Mouse (Mus musculus): ENCODE results near the gene 4930455H04Rik.

4930455H04Rik gene

DNA sequence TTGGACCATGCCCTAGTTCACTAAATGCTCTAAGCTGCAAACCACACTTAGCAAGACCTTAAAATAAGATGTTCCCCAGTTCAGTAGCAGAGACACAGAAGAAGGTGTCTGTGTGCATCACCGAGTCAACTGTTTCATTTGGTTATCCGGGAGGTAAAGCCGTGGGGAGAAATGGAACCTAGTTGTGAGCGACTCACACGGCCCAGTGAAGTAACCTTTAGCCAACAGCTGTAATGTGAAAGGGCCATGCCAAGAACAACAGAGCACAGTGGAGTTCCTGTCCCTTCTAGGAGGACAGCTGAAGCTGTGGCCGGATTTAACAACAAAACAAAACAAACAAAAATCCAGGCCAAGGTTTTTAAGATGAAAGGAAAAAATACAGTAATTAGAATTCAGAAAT, 1.3 kb upstream of the 4930455H04Rik start:
- DNase-seq (ENCODE audit: low spot score) = no peak

DNA sequence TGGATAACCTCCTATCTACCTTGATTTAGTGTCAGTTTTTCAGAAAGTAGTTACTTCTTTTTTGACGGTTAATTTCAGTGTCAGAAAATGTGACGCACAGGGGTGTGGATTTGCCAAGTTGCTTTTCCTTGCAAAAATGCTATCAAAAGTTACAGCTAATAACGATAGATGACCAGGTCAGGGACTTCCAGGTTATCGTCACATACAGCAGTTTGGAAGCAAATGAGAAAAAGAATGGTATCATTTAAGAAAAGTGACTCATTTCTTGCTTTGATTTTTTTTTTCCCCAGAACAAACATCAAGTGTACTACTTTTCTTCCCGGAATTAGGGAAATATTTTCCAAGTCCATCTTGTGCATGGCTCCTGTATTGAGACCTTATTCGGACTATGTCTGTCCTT, 631 bp upstream of the 4930455H04Rik start:
- no peak for DNase-seq (ENCODE audit: low spot score)

DNA sequence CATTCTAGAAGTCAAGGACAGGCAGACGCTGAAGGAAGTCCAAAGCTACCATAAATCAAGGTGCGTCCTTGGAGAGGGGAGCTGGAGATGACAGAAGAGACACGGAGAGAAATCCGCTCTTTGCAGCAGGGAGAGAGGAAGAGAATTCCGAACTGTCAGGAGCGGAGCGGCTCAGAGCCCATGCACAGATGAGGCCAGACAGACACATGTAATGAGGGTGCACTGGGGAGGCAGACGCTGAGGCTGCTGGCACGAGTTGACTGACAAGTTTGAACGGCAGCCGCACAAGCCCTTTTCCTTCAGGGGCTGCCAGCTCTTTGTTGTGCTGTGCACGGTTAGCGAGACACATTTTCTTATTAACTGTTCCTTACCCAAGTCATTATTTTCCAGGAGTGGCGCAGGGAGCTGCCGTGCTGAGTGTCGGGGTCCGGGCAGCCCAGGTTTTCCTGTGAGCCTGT, 502 bp downstream of the 4930455H04Rik start, which contains the start of gene Palmd:
Gene Palmd (minus strand): TSS at position 448 of the 458 bp plus-strand sequence.
- DNase-seq (ENCODE audit: low spot score) = no peak

DNA sequence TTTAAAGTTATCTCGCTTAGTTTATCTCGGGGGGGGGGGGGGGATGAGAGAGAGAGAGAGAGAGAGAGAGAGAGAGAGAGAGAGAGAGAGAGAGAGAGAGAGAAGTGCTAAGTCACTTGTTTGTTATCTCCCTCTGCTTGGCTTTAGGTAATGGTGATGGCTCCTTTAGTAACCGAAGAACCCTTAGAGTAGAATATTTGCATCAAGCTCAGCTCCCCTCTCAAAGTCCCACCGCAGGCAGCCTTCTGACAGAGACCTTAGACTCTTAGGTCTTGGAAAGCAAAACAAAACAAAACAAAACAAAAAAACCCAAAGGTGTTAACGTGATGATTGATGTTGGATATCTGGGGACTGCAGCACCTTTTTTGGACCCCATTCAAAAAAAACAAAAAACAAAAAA, 936 bp downstream of the 4930455H04Rik start:
- DNase-seq (ENCODE audit: low spot score) = no peak

DNA sequence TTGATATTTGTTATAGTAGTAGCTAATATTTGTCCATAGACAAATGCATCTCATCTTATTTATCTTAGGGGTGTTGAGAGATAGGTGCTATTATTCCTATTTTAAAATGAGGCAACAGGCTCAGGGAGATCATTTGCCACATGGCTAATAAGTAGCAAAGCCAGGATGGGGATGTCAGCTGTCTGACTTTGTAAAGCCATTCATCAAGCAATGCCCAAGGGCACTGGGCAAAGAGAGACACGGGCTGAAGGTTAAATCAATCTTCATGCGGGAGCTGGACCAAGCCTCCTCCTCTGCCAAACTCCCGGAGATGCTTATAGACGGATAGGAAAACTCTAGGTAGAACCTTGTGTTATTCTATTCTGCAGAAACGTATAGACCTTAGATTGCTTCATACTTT, 1.7 kb downstream of the 4930455H04Rik start:
- DNase-seq (ENCODE audit: low spot score) = no peak

DNA sequence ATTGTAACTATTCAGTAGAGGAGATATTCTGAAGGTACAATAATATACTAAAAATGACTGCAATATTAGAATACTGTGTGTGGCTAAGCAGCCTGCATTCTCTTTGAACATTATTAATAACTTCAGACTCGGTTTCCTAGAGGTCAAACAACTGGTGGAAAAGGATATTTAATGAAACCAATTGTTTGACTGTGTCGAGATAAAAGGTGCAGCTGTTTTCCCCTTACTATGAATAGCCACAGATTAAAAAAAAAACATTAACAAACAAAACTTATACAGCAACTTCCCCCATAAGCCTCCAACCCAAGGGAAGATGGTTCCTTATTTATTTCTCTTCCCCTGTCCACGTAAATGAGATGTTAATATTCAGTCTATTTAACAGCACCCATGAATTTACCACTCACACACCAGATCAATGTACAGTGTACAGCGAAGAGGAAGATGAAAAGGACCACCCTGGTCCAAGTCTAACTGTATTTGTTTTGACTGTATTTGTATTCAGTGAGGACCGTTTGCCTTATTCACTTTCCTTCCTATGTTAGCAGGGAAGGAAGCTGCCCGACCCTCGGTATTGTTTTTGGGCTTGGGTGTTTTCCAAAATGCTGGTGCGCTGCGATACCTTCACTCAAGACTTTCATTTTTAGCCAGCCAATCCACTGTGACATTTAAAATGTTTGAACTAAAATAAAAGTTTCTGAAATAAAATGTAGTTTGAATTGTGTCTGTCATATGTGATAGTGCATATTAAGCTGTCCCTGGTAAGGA, 13.9 kb downstream of the 4930455H04Rik start:
- DNase-seq (ENCODE audit: low spot score) = no peak

DNA sequence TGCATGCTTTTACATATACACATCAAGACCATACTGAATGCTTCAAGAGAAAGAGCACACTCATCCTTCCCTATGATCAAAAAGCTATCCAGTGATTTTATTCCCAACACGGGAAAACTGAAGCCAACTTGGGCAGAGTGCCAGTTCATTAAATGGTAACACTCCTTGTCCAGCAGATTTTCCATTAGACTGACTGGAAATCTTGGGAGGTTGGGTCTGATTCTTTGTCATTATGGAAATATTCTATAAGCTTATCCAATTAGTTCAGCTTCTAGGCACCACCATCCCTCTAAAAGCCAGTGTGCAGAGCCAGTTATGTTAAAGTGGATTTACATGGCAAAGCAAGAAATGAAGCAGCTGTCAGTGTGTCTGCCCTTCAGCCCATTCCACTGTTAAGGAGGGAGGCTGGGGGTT, 17.0 kb downstream of the 4930455H04Rik start:
- DNase-seq (ENCODE audit: low spot score) = no peak

DNA sequence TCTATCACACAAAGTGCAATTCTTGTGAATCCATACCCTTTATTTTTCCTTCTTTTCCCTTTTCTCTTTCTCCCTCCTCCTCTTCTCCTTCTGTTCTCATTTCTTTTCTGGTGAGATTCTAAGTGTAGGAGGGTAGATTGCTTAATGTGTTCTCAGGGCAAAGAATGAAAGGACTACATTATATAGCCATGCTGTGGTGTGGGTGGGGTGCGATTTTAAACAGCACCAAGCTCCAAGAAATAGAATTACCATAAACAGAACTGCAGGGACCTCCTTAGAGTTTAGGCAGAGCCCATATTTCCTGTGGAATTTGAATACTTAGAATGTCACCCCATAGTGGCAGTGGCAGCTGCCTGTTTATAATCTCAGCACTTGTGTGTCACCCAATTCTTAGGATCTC, 17.7 kb downstream of the 4930455H04Rik start:
- DNase-seq (ENCODE audit: low spot score) = no peak

DNA sequence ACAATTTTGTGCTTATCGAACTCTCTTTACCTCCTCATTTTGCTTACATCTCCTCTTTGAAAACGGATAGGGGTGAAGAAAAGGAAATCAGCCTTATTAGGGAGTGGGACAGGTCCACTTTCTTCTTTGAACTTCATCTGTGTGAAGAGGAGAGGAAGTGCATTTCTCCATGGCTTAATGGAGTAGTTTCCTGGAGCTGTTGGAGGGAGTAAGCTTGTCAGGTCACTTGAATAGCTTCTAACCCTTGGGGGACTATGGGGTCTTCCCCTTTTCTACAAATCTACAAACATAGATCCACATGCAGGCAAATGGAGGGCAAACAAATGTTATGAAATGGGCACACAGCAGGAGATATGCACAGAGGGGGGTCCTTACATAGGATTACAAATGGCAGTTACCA, 18.4 kb downstream of the 4930455H04Rik start:
- no peak for DNase-seq (ENCODE audit: low spot score)

DNA sequence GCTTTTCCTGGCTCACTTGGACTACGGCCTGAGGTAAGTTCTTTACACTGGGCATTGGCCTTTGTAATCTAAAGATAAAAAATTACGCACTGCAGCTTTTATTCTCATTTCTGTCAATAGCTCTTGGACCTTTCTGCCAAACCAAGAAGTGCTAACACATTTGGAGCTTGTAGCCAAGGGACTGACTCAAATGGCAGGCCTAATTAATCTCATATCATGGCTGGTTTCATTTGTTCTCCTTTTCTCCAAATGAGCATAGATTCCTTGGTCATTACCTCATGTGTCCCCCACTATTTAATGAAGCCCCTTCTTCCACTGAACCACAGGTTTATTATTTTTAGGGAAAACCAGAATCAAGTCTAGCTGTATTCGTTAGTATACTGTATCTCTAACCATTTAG, 20.2 kb downstream of the 4930455H04Rik start:
- DNase-seq (ENCODE audit: low spot score) = no peak

DNA sequence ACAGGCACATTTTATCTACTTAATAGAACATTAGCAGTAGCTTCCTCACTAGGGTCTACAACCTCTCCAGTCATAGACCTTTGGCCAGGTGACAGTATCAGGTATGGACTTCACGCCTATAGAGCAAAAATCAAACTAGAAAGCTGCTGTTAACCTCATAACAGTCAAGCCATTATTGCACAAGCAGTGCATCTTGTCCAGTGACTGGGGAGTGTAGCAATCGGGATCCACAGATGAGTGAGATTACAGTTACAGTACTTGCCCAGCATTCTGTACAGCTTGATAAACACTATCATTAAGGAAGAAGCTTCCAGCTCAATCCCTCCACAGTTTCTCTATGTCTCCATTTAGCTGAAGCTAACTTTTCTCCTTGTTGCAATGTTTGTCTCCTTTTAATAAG, 23.1 kb downstream of the 4930455H04Rik start:
- DNase-seq (ENCODE audit: low spot score) = no peak

DNA sequence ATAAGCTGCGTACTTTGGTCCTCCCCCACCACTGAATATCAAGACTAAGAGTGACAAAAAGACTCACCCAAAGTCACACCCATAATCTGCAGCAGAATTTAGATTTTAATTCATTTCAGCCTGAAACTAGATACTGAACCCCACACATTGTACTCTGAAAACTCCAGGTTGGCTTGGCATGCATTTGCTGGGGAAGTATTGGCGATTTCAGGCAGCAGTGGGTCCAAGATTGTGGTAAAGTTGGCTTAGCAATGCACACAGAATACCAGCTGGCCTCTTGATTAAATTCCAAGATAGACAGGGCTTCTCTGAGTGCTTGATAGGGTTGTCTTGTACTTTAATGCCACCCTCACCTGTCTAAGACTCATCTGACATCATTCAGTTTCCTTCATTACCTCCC, 24.9 kb downstream of the 4930455H04Rik start:
- no peak for DNase-seq (ENCODE audit: low spot score)

DNA sequence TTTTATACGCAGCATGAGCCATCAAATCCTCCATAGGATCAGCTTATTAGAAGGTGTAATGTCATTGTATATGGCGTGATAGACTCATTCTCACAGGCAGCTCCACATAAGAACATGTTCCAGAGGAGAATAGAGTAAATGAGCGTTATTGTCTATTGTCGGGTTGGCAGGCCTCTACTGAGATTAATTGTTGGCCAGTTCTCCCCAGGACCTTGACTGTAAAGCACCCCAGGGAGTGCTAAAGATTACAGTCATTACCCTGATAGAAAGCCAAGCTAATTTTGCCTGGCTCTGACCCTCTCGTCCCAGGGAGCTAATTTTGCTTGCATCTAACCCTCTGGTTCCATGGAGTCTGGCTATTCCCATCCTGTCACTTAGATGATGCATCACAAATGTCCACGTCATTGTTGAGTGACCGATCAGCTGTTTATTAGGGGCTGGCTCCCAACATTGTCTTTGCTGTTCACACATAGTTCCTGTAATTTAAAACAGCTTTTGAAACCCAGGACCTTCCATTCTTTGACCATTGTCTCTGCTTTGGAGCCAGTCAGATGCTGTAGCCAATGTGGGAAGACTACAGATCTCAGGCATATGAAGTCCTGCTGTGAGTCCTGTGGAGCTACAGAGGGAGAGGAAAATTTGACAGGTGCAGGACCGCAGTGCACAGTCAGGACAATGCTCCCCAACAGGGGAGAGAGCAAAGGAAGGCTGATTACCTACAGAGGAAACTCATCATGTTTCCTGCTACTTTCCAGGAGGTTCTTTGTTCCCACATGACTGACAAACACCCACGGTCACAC, 33.8 kb downstream of the 4930455H04Rik start:
- DNase-seq (ENCODE audit: low spot score) = no peak

DNA sequence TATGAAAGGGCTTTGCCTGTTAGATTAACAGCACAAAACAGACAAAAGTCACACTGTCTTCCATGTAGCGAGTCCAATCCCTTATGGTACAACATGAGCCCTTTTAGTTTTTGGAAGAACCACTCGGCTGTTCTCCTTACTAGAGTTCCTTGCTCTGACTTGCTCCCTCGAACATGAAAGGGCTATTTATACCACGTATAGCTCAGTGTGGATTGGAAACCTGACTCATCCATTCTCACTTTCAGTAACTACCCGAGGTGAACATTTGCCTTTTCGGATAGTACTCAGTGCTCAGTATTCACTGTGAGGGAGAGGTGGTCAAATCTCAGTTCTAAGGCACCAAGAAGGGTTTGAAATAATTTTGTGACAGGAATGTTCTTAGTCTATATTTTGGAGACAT, 35.3 kb downstream of the 4930455H04Rik start:
- DNase-seq (ENCODE audit: low spot score) = no peak

DNA sequence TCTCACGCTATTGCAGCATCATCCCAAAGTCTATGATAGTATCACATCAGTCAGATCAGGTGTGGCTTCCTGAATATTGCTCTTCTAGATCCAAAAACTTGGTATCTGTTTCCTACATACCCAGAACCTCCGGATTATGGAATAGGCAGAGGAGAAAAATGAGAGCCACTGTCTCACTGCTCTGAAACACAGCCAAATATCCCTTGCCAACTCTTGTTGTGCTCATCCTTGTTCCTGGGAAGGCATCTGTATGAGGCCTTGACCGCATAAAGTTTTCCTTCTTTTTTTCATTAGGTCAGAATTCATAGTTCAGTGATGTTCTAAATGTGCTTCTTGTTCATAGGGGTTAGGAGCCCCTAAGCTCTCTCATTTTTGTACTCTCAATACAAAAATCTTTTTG, 38.6 kb downstream of the 4930455H04Rik start:
- no peak for DNase-seq (ENCODE audit: low spot score)

DNA sequence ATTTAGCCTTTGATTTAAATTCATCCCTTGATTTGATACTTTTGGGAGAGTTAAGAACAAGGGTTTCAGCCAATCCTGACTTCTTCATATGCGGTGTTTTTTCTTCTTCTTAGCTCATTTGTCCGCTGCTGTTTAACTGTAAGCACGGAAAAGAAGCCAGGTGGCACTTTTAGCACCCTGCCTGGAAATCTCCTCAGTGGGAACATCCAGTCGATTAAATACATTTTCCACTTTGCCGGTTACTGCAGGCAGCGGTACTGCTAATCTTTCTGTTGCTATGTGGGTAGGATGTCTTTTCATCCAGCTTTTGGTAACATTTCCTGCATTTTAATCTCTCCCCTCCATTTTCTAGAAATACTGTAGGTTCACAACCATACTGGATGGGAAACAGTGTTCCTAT, 39.3 kb downstream of the 4930455H04Rik start:
- DNase-seq (ENCODE audit: low spot score) = no peak

DNA sequence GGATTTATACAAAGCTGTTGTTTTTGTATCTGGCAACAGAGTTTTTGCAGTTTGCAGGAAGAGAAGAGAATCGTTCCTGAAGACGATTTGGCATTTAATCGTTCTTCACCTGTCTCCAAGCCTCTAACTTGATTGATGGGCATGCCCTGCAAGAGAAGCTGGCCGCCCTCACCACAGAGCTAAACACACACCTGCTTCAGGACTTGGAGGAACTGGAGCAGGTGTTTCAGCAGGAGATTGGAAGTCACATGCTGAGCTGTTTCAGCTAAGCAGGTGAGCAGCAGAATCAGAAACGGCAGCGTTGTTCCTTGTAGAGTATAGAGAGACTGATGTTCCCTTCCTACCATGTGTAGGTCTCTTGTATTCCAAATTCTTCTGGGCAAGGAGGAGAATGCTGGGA, 42.1 kb downstream of the 4930455H04Rik start:
- no peak for DNase-seq (ENCODE audit: low spot score)

DNA sequence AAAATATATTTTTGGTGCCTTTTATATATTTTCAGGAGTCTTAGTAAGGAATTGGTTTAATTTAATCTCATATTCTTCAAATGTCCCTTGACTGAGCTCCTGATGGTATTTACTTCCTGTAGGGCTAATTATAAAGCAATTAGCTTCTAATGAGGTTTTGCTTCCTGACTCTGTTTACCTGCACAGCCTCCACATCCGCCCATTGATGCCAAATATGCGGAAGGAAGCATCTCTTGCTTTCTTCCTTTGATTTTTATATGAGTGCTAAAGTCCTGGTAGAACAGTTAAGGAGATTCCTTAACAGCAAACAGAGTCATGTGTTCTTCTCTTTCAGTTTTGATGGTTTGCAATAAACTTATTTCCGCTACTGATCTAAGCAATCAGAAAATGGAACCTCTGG, 52.3 kb downstream of the 4930455H04Rik start:
- no peak for DNase-seq (ENCODE audit: low spot score)

DNA sequence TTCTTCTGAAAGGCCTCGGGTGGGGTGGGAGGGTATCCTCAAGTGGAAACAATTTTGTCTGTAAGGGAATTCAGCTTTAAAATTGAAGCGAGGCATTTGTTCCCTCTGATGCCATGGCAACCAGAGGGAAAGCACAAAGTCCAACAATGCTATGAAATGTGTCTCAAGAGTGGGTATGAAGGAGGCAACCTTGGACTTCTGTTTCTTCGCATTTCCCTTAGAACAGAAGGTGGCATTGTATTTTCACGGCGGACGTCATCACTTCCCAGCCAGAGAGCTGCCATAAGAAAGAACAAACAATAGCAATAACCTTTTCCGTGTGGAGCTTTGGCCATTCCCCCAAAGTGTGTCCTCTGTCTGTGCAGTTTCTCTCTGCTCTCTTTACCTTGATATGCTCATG, 53.8 kb downstream of the 4930455H04Rik start:
- DNase-seq (ENCODE audit: low spot score) = no peak

DNA sequence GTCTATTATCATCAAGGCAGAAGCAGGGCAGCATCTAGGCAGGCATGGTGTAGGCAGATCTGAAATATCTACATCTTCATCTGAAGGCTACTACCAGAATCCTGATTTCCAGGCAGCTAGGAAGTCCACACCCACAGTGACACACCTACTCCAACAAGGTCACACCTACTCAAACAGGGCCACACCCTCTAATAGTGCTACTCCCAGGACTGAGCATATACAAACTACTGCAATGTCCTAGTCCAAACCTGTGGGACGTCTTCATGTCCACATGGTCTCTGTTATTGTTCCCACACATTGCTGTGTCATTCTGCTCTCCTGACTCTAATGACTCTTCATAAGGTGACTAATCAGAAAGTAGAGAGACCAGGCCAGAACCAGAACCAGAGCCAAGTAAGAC, 56.0 kb downstream of the 4930455H04Rik start:
- no peak for DNase-seq (ENCODE audit: low spot score)

DNA sequence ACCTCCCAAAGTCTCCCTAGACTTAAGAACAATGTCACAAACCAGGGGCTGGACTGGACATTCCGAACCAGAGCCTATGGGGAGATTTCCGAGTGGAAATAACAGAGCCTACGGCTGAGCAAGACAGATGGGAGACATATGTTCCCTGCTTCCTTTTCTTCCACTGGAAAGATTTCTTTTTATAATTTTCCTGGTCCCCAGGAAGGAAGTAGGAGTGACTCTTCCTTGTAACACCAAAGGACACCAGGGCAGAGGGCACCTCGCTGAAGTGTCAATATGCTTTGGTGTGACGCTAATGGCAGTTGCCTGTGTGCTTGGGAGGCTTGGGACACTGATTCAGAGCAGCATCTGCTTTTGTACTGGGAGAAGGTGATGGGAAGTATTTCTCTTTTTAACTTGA, 56.5 kb downstream of the 4930455H04Rik start:
- no peak for DNase-seq (ENCODE audit: low spot score)

DNA sequence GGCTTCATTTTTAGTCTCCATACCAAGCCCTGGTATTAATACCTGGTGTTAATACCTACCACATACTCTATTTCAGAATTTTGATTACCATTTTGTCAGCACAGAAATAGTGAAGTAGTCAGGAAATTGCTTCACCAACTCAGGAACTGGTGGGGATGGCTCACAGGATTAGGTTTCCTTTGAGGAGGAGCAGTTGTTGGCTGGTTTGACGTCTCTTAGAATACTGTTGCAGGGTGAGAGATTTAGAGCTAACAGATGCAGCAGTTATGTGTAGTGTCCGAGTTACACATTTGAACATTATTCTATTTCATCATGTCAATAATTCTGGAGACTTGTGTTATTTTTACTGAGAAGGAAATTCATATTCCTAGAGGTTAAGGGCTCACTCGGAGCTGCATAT, 57.4 kb downstream of the 4930455H04Rik start:
- no peak for DNase-seq (ENCODE audit: low spot score)
